Mouse (Mus musculus) intestine, embryonic 15.5 days (tissue): ENCODE data around the gene Stx16. TPM values are rescaled to one million over a fixed set of nuclear protein-coding genes. Genes with fewer than 3 reads are reported as not detected.
A peak's percentile ranks its signal among the peaks of the same experiment; 100 is the strongest.

ENCODE experiments used
- ATAC-seq: fragments of 200-750 bp; cut with Nextera tagmentation; 2 replicates; pipeline ENCODE4 v1.8.0; 2017; ENCODE audit warnings: moderate TSS enrichment, moderate library complexity
- H3K27ac ChIP-seq: fragments of 300-500 bp; sonication (generic); 2 replicates; pipeline ENCODE4 v1.5.1; 2015; ENCODE audit warnings: mild to moderate bottlenecking, inconsistent platforms
- H3K27me3 ChIP-seq: fragments of 300-500 bp; sonication (generic); replicated peaks from 2 replicates; pipeline ENCODE4 v1.6.1; 2015; ENCODE audit warnings: inconsistent platforms
- H3K36me3 ChIP-seq: fragments of 300-500 bp; sonication (generic); 2 replicates; pipeline ENCODE4 v1.6.1; 2015; ENCODE audit warnings: inconsistent platforms
- H3K4me1 ChIP-seq: fragments of 300-500 bp; sonication (generic); replicated peaks from 2 replicates; pipeline ENCODE4 v1.6.1; 2015; ENCODE audit warnings: inconsistent platforms
- H3K4me2 ChIP-seq: fragments of 300-500 bp; sonication (generic); replicated peaks from 2 replicates; pipeline ENCODE4 v1.6.1; 2015; ENCODE audit warnings: mild to moderate bottlenecking, inconsistent platforms
- H3K4me3 ChIP-seq: fragments of 300-500 bp; sonication (generic); replicated peaks from 2 replicates; pipeline ENCODE4 v1.5.1; 2015; ENCODE audit warnings: inconsistent platforms
- H3K9ac ChIP-seq: fragments of 300-500 bp; sonication (generic); 2 replicates; pipeline ENCODE4 v1.6.1; 2015; ENCODE audit warnings: inconsistent platforms
- H3K9me3 ChIP-seq: fragments of 300-500 bp; sonication (generic); 2 replicates; pipeline ENCODE4 v1.6.1; 2016; ENCODE audit warnings: inconsistent platforms
- WGBS: fragments of 180-500 bp; shearing (Covaris S2); methylation state at CpG from one replicate; pipeline ENCODE4 v1.1.7; 2015; 5-methylcytosine and 5-hydroxymethylcytosine counted together
- polyA plus RNA-seq: library from polyadenylated mRNA; unstranded; fragments of >200 nt; fragmentation: Nextera tagmentation; extraction: Ambion mirVana; gene quantifications from 2 replicates; pipeline ENCODE4 v1.2.1, GENCODE M21; 2015

Stx16 gene
- polyA plus RNA-seq, 1 experiment from 2014 or later = 8.5 TPM

DNA sequence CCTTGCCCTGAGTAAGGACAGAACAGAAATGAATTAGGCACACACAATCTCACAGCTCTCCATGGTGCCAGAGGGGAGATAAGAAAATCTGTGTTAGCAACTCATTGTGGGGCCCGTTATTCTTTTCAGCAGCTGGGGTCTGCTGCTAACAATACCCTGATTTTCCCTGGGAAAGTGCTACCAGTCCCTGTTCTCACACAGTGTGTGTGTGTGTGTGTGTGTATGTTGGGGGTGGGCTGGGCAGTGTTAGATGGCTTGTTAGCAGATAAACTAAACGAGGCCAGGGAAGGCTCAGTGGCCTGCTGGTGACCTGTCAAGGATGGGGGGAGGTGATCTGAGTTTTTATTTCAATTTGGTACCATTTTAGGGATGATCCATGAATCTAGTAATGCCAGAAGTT is 14.9 kb upstream of the Stx16 start:
- Histone ChIP-seq H3K36me3 (no peaks in the 10 kb centered on the region), H3K9me3 (no peaks in the 10 kb centered on the region), H3K27me3 (no peaks in the 10 kb centered on the region), H3K9ac (no peak overlapping the region), H3K4me3 (no peak overlapping the region), H3K27ac (no peak overlapping the region), H3K4me1 (0 out of 2 replicates have a peak, but pooled peaks cover 2% of the 10 kb centered on the region), H3K4me2 (no peak overlapping the region)
- 20% methylated on average over 2 of the region's 2 CpGs for WGBS
- ATAC-seq = no peak

DNA sequence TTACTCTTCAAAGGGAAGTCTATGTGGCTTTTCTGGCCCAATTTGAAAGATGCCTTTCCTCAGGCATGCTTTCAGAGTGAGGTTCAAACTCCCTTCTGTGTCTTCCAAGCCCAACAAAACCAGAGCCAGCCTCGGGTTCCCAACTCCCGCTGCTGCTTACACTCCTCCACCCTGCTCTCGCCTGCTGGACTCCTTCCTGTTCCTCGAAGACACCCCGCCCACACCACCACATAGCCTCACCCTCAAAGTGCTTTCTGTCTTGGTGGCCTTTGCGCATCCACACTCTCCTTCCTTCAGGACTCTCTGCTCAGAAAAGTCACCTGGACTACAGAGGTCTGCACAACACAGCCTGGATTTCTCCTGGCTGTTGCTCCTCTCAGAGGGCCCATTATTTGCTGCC is 13.0 kb upstream of the Stx16 start:
- 0 out of 2 replicates have a peak overlapping the region, but pooled peaks have one; percentile 24 for H3K27ac ChIP-seq
- H3K4me3 ChIP-seq = no peak overlapping the region
- 0 out of 2 replicates have a peak, but pooled peaks cover 2% of the 10 kb centered on the region for H3K4me1 ChIP-seq
- no peak overlapping the region for H3K4me2 ChIP-seq
- no peak for ATAC-seq
- H3K9me3 ChIP-seq = no peaks in the 10 kb centered on the region
- 70% methylated on average over 6 of the region's 6 CpGs for WGBS
- H3K27me3 ChIP-seq = no peaks in the 10 kb centered on the region
- H3K9ac ChIP-seq = no peak overlapping the region
- no peaks in the 10 kb centered on the region for H3K36me3 ChIP-seq

GRCm38 (mm10) chr2:174063527-174064211 is 12.4 kb upstream of the Stx16 start:
- 0 out of 2 replicates have a peak overlapping the region, but pooled peaks have one; percentile 24 for H3K27ac ChIP-seq

DNA sequence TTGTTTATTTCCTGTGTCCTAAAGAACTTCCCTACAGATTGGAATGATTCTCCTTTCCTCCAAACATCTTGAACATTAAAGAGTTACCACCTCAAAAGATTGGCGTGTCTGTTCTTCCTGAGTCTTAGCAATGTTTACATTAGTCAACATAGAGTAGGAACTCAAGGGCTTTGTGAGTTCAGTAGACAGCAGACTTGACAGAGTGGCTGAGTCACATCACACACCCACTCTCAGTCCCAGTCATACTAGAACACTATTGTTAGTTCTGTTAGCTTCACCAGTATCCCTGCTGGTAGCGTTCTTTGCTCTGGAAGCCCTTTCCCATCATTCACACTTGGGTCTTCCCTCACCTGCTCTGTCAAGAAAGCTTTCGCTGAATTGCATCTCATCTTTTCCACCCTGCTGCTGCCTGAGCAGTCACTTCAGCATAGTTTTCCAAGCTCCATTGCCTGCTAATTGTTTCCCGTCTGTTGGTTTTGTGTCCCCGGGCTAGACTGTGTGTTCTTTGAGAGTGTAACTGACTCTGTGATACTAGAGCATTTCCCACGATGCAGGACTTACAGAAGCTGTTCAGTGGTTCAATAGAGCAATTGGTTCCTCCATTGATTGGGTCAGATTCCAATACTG is 8.2 kb upstream of the Stx16 start:
- Histone ChIP-seq H3K9me3 (no peaks in the 10 kb centered on the region), H3K9ac (no peak overlapping the region), H3K27ac (no peak overlapping the region), H3K4me1 (0 out of 2 replicates have a peak, but pooled peaks cover 2% of the 10 kb centered on the region), H3K27me3 (no peaks in the 10 kb centered on the region), H3K36me3 (no peaks in the 10 kb centered on the region), H3K4me3 (no peak overlapping the region), H3K4me2 (no peak overlapping the region)
- no peak for ATAC-seq
- WGBS = 77% methylated on average over 6 of the region's 6 CpGs

More at GRCm38 (mm10) chr2:174063527-174064211, 12.4 kb upstream of the Stx16 start:
- Histone ChIP-seq H3K4me1 (0 out of 2 replicates have a peak, but pooled peaks cover 2% of the 10 kb centered on the region), H3K4me3 (no peak overlapping the region), H3K27me3 (no peaks in the 10 kb centered on the region), H3K9me3 (no peaks in the 10 kb centered on the region), H3K9ac (no peak overlapping the region), H3K4me2 (no peak overlapping the region), H3K36me3 (no peaks in the 10 kb centered on the region)
- no peak for ATAC-seq
- WGBS = 44% methylated on average over 9 of the region's 9 CpGs

- WGBS = 78% methylated on average over 3 of the region's 3 CpGs
- Histone ChIP-seq H3K27ac (no peak overlapping the region), H3K36me3 (no peaks in the 10 kb centered on the region), H3K9me3 (no peaks in the 10 kb centered on the region), H3K4me3 (no peak overlapping the region), H3K4me1 (0 out of 2 replicates have a peak, but pooled peaks cover 3% of the 10 kb centered on the region), H3K27me3 (no peaks in the 10 kb centered on the region), H3K9ac (no peak overlapping the region), H3K4me2 (no peak overlapping the region)
- no peak for ATAC-seq
These were observed 6.5 kb upstream of the Stx16 start for GRCm38 (mm10) chr2:174069532-174070049.

- no peak overlapping the region for H3K4me2 ChIP-seq
- H3K27ac ChIP-seq = no peak overlapping the region
- no peak overlapping the region for H3K4me3 ChIP-seq
- peaks cover 11% of the 10 kb centered on the region for H3K4me1 ChIP-seq
- no peak overlapping the region for H3K9ac ChIP-seq
- WGBS = 71% methylated on average over 5 of the region's 5 CpGs
- H3K9me3 ChIP-seq = no peaks in the 10 kb centered on the region
- no peaks in the 10 kb centered on the region for H3K36me3 ChIP-seq
- H3K27me3 ChIP-seq = no peaks in the 10 kb centered on the region
- no peak for ATAC-seq
These were observed 4.7 kb upstream of the Stx16 start for GRCm38 (mm10) chr2:174071406-174071805.

- Histone ChIP-seq H3K27me3 (no peaks in the 10 kb centered on the region), H3K36me3 (no peaks in the 10 kb centered on the region), H3K27ac (peak overlapping the region; percentile 46; the same call in 1 of the 2 replicates), H3K4me3 (no peak overlapping the region), H3K4me1 (peaks cover 11% of the 10 kb centered on the region), H3K9ac (no peak overlapping the region), H3K4me2 (no peak overlapping the region), H3K9me3 (no peaks in the 10 kb centered on the region)
- no peak for ATAC-seq
- WGBS = 58% methylated on average over 5 of the region's 5 CpGs
These were observed 2.8 kb upstream of the Stx16 start for GRCm38 (mm10) chr2:174073156-174073790.

DNA sequence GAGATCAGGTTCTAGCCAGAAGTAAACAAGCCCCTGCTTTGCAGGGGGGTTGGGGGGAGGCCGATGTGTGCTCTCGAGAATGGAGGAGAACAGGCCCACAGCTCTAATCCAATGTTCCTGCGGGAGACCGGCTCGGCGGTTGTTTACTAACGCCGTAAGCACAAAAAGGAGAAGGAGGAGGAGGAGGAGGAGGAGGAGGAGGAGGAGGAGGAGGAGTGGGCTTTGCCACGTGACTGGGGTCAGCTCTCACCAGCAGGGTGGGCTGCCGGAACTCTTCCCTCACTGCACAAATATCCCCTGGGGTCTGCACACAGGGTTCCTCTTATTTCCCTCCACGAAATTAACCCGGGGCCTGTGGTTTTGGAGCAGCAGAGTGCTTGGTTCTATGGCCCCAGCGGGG is 1.5 kb upstream of the Stx16 start:
- 4% methylated on average over 11 of the region's 13 CpGs for WGBS
- ATAC-seq = no peak
- H3K36me3 ChIP-seq = no peaks in the 10 kb centered on the region
- H3K4me2 ChIP-seq = peak overlapping the region; percentile 87
- peaks cover 11% of the 10 kb centered on the region for H3K4me1 ChIP-seq
- no peaks in the 10 kb centered on the region for H3K27me3 ChIP-seq
- peak overlapping the region; percentile 50 for H3K9ac ChIP-seq
- H3K27ac ChIP-seq = peak overlapping the region; percentile 97
- H3K9me3 ChIP-seq = no peaks in the 10 kb centered on the region
- peak overlapping the region; percentile 19; the same call in 1 of the 2 replicates for H3K4me3 ChIP-seq

DNA sequence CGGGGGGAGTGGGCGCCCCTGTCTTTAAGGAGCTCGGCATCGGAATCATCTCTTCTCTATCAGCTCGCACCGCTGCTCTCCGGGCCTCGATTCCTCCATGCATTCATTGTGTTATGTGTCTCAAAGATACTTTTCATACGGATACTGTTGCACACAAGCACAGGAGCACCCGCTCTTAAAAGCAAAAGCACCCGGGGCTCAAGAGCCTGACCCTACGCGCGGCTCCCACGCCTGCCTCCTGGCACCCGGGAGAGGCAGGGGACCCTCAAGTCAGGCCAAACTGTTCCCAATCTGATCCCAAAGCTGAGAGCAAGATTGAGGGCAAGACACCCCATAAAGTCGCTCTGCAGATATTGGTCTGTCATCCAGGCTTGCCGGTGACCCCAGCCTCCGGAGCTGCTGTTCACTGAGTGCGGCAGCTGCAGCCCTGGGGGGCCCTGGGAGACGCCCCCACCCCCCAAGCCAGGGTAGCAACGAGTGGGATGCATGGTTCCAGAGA is 987 bp upstream of the Stx16 start:
- Histone ChIP-seq H3K27me3 (no peaks in the 10 kb centered on the region), H3K36me3 (no peaks in the 10 kb centered on the region), H3K4me3 (peak overlapping the region; percentile 19; the same call in 1 of the 2 replicates), H3K4me1 (peaks cover 11% of the 10 kb centered on the region), H3K27ac (peak overlapping the region; percentile 97), H3K9me3 (no peaks in the 10 kb centered on the region), H3K9ac (peak overlapping the region; percentile 50), H3K4me2 (peak overlapping the region; percentile 87)
- ATAC-seq = peak; percentile 4
- 6% methylated on average over 22 of the region's 22 CpGs for WGBS

GRCm38 (mm10) chr2:174076433-174076824 is 321 bp downstream of the Stx16 start:
- peak overlapping the region; percentile 82 for H3K9ac ChIP-seq
- ATAC-seq = no peak
- H3K4me2 ChIP-seq = peak overlapping the region; percentile 87
- H3K4me3 ChIP-seq = peak overlapping the region; percentile 74
- H3K4me1 ChIP-seq = peaks cover 11% of the 10 kb centered on the region
- no peaks in the 10 kb centered on the region for H3K27me3 ChIP-seq
- H3K27ac ChIP-seq = peak overlapping the region; percentile 97
- 0% methylated on average over 22 of the region's 22 CpGs for WGBS
- H3K9me3 ChIP-seq = no peaks in the 10 kb centered on the region
- H3K36me3 ChIP-seq = no peaks in the 10 kb centered on the region

DNA sequence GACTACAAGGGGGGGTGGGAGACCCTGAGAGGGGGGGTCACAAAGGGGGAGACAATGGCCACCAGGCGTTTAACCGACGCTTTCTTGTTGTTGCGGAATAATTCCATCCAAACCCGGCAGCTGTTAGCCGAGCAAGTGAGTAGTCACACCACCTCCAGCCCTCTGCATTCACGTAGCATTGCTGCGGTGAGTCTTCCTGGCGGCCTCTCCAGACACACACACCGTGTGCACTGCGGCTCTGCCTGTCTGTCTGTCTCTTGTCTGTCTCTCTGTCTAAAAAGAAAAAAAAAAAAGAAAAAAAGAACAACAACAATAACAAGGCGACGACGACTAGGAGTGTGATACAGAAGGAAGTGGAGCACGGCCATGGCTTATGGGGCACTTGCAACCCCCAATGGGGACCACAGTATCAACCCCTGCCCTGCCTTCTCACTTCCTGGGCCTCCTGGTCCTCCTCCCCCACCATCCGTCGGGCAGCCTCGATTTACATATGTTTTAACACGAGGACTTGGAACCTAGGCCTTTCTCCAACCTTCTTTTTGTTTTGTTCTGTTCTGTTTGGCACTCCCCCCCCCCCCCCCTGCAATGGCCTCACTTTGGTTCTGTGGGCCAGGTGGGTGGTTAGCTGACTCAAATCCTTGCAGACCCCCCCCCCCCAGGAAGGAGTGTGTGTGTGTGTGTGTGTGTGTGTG is 1.0 kb downstream of the Stx16 start:
- ATAC-seq = peak; percentile 23; the same call in 1 of the 2 replicates
- Histone ChIP-seq H3K4me2 (peak overlapping the region; percentile 87), H3K27ac (peak overlapping the region; percentile 97), H3K9me3 (no peaks in the 10 kb centered on the region), H3K4me1 (peaks cover 14% of the 10 kb centered on the region), H3K4me3 (peak overlapping the region; percentile 74), H3K36me3 (no peaks in the 10 kb centered on the region), H3K27me3 (no peaks in the 10 kb centered on the region), H3K9ac (peak overlapping the region; percentile 82)
- WGBS = under 1% methylated on average over 19 of the region's 19 CpGs
